Mouse (Mus musculus): ENCODE data around the gene Rabgap1l. TPM values are rescaled to one million over a fixed set of nuclear protein-coding genes. Genes with fewer than 3 reads are reported as not detected.

Gene Rabgap1l
- polyA plus RNA-seq, 1 experiment from 2014 or later: 31.4 TPM

GRCm38 (mm10) chr1:160745238-160745930 lies 47.6 kb downstream of the Rabgap1l start:
- no peak overlapping the region for H3K27ac ChIP-seq (ENCODE audit: low read length)
- H3K36me3 ChIP-seq (ENCODE audit: insufficient read depth, low read length): no peaks in the 10 kb centered on the region
- WGBS: 62% methylated on average over 6 of the region's 7 CpGs
- TF ChIP-seq CTCF (IDR thresholded peaks at IDR 0.05) (no peak), EP300 (IDR thresholded peaks at IDR 0.05) (no peak)
- ATAC-seq (no peak), DNase-seq (ENCODE audit: low spot score) (no peak)
- no peaks in the 10 kb centered on the region for H3K27me3 ChIP-seq (replicated peaks; ENCODE audit: insufficient read depth, low read length)
- H3K4me1 ChIP-seq (ENCODE audit: insufficient read depth, low read depth, low read length): 0 out of 2 replicates have a peak, but pooled peaks cover 3% of the 10 kb centered on the region
- H3K4me2 ChIP-seq (replicated peaks; ENCODE audit: low read depth, low read length): no peak overlapping the region
- H3K9me3 ChIP-seq (ENCODE audit: low read length): no peaks in the 10 kb centered on the region
- H3K4me3 ChIP-seq (ENCODE audit: low read depth, low read length): no peak overlapping the region
- H3K9ac ChIP-seq (replicated peaks; ENCODE audit: low read depth): no peak overlapping the region

- Histone ChIP-seq H3K27me3 (replicated peaks; ENCODE audit: insufficient read depth, low read length) (no peaks in the 10 kb centered on the region), H3K4me2 (replicated peaks; ENCODE audit: low read depth, low read length) (no peak overlapping the region), H3K9ac (replicated peaks; ENCODE audit: low read depth) (no peak overlapping the region), H3K36me3 (ENCODE audit: insufficient read depth, low read length) (no peaks in the 10 kb centered on the region), H3K4me1 (ENCODE audit: insufficient read depth, low read depth, low read length) (0 out of 2 replicates have a peak, but pooled peaks cover 3% of the 10 kb centered on the region), H3K27ac (ENCODE audit: low read length) (no peak overlapping the region), H3K4me3 (ENCODE audit: low read depth, low read length) (no peak overlapping the region), H3K9me3 (ENCODE audit: low read length) (no peaks in the 10 kb centered on the region)
- ATAC-seq: no peak
- DNase-seq (ENCODE audit: low spot score): no peak
- TF ChIP-seq CTCF (IDR thresholded peaks at IDR 0.05) (no peak; the same call in 1 of the 2 replicates), EP300 (IDR thresholded peaks at IDR 0.05) (no peak)
- WGBS: 45% methylated on average over 3 of the region's 3 CpGs
These were observed 49.0 kb downstream of the Rabgap1l start for GRCm38 (mm10) chr1:160744009-160744408.

- TF ChIP-seq EP300 (IDR thresholded peaks at IDR 0.05) (no peak), CTCF (IDR thresholded peaks at IDR 0.05) (peak; percentile 76)
- Histone ChIP-seq H3K9me3 (ENCODE audit: low read length) (no peaks in the 10 kb centered on the region), H3K4me1 (ENCODE audit: insufficient read depth, low read depth, low read length) (0 out of 2 replicates have a peak, but pooled peaks cover 3% of the 10 kb centered on the region), H3K4me2 (replicated peaks; ENCODE audit: low read depth, low read length) (no peak overlapping the region), H3K27ac (ENCODE audit: low read length) (no peak overlapping the region), H3K9ac (replicated peaks; ENCODE audit: low read depth) (no peak overlapping the region), H3K4me3 (ENCODE audit: low read depth, low read length) (no peak overlapping the region), H3K36me3 (ENCODE audit: insufficient read depth, low read length) (no peaks in the 10 kb centered on the region), H3K27me3 (replicated peaks; ENCODE audit: insufficient read depth, low read length) (no peaks in the 10 kb centered on the region)
- WGBS: 1% methylated on average over 2 of the region's 2 CpGs
- ATAC-seq (no peak), DNase-seq (ENCODE audit: low spot score) (peak; percentile 43)
These were observed 49.8 kb downstream of the Rabgap1l start for GRCm38 (mm10) chr1:160743229-160743628.

GRCm38 (mm10) chr1:160740650-160741049 lies 52.4 kb downstream of the Rabgap1l start:
- Histone ChIP-seq H3K9me3 (ENCODE audit: low read length) (no peaks in the 10 kb centered on the region), H3K27me3 (replicated peaks; ENCODE audit: insufficient read depth, low read length) (no peaks in the 10 kb centered on the region), H3K4me2 (replicated peaks; ENCODE audit: low read depth, low read length) (no peak overlapping the region), H3K9ac (replicated peaks; ENCODE audit: low read depth) (no peak overlapping the region), H3K4me3 (ENCODE audit: low read depth, low read length) (no peak overlapping the region), H3K27ac (ENCODE audit: low read length) (no peak overlapping the region), H3K4me1 (ENCODE audit: insufficient read depth, low read depth, low read length) (no peaks in the 10 kb centered on the region), H3K36me3 (ENCODE audit: insufficient read depth, low read length) (no peaks in the 10 kb centered on the region)
- TF ChIP-seq CTCF (IDR thresholded peaks at IDR 0.05): no peak
- no peak for TF ChIP-seq EP300 (IDR thresholded peaks at IDR 0.05)
- ATAC-seq (no peak), DNase-seq (ENCODE audit: low spot score) (no peak)
- WGBS: 54% methylated on average over 2 of the region's 2 CpGs

GRCm38 (mm10) chr1:160734743-160735142 lies 58.3 kb downstream of the Rabgap1l start:
- Histone ChIP-seq H3K4me1 (ENCODE audit: insufficient read depth, low read depth, low read length) (no peaks in the 10 kb centered on the region), H3K4me3 (ENCODE audit: low read depth, low read length) (no peak overlapping the region), H3K4me2 (replicated peaks; ENCODE audit: low read depth, low read length) (no peak overlapping the region), H3K27me3 (replicated peaks; ENCODE audit: insufficient read depth, low read length) (no peaks in the 10 kb centered on the region), H3K9me3 (ENCODE audit: low read length) (no peaks in the 10 kb centered on the region), H3K9ac (replicated peaks; ENCODE audit: low read depth) (no peak overlapping the region), H3K27ac (ENCODE audit: low read length) (no peak overlapping the region), H3K36me3 (ENCODE audit: insufficient read depth, low read length) (0 out of 2 replicates have a peak, but pooled peaks cover 4% of the 10 kb centered on the region)
- TF ChIP-seq CTCF (IDR thresholded peaks at IDR 0.05): no peak
- no peak for TF ChIP-seq EP300 (IDR thresholded peaks at IDR 0.05)
- WGBS: 63% methylated on average over 2 of the region's 2 CpGs
- no peak for DNase-seq (ENCODE audit: low spot score)
- no peak for ATAC-seq

- H3K27me3 ChIP-seq (replicated peaks; ENCODE audit: insufficient read depth, low read length): no peaks in the 10 kb centered on the region
- no peak overlapping the region for H3K27ac ChIP-seq (ENCODE audit: low read length)
- ATAC-seq (no peak), DNase-seq (ENCODE audit: low spot score) (no peak)
- no peak for TF ChIP-seq EP300 (IDR thresholded peaks at IDR 0.05)
- TF ChIP-seq CTCF (IDR thresholded peaks at IDR 0.05): no peak
- no peak overlapping the region for H3K9ac ChIP-seq (replicated peaks; ENCODE audit: low read depth)
- H3K4me2 ChIP-seq (replicated peaks; ENCODE audit: low read depth, low read length): no peak overlapping the region
- WGBS: 73% methylated on average over 4 of the region's 4 CpGs
- 0 out of 2 replicates have a peak, but pooled peaks cover 3% of the 10 kb centered on the region for H3K36me3 ChIP-seq (ENCODE audit: insufficient read depth, low read length)
- H3K9me3 ChIP-seq (ENCODE audit: low read length): no peaks in the 10 kb centered on the region
- no peaks in the 10 kb centered on the region for H3K4me1 ChIP-seq (ENCODE audit: insufficient read depth, low read depth, low read length)
- no peak overlapping the region for H3K4me3 ChIP-seq (ENCODE audit: low read depth, low read length)
These were observed 63.1 kb downstream of the Rabgap1l start for GRCm38 (mm10) chr1:160729944-160730343.
